Mouse (Mus musculus): ENCODE data around the gene Ttc19.

Ttc19 gene

GRCm38 (mm10) chr11:62280675-62281600, at the start of gene Ttc19, which contains the start of gene Zswim7:
Gene Ttc19, plus strand, starts transcription at chr11:62281473.
Gene Zswim7, minus strand, starts transcription at chr11:62281375.
- peak; percentile 89 for DNase-seq (ENCODE audit: low read depth, low spot score)

GRCm38 (mm10) chr11:62240631-62241261, 40.5 kb upstream of the Ttc19 start:
- DNase-seq (ENCODE audit: low read depth, low spot score): no peak

- no peak for DNase-seq (ENCODE audit: low read depth, low spot score)
Observed at GRCm38 (mm10) chr11:62243871-62244270, 37.4 kb upstream of the Ttc19 start.

- DNase-seq (ENCODE audit: low read depth, low spot score): no peak
Observed at GRCm38 (mm10) chr11:62244471-62244870, 36.8 kb upstream of the Ttc19 start.

GRCm38 (mm10) chr11:62247759-62248400, 33.4 kb upstream of the Ttc19 start:
- no peak for DNase-seq (ENCODE audit: low read depth, low spot score)

GRCm38 (mm10) chr11:62248401-62249244, 32.6 kb upstream of the Ttc19 start, which contains the start of gene Adora2b:
Gene Adora2b, plus strand, starts transcription at chr11:62248984.
- DNase-seq (ENCODE audit: low read depth, low spot score): peak; percentile 77

GRCm38 (mm10) chr11:62249266-62250037, 31.8 kb upstream of the Ttc19 start:
- no peak for DNase-seq (ENCODE audit: low read depth, low spot score)

GRCm38 (mm10) chr11:62251047-62251446, 30.2 kb upstream of the Ttc19 start:
- peak; percentile 26 for DNase-seq (ENCODE audit: low read depth, low spot score)

GRCm38 (mm10) chr11:62253380-62253779, 27.9 kb upstream of the Ttc19 start:
- no peak for DNase-seq (ENCODE audit: low read depth, low spot score)

GRCm38 (mm10) chr11:62259214-62259613, 22.1 kb upstream of the Ttc19 start:
- no peak for DNase-seq (ENCODE audit: low read depth, low spot score)

- DNase-seq (ENCODE audit: low read depth, low spot score): no peak
Observed at GRCm38 (mm10) chr11:62263599-62263998, 17.7 kb upstream of the Ttc19 start.

GRCm38 (mm10) chr11:62264018-62264417, 17.3 kb upstream of the Ttc19 start:
- no peak for DNase-seq (ENCODE audit: low read depth, low spot score)

GRCm38 (mm10) chr11:62265642-62266041, 15.6 kb upstream of the Ttc19 start:
- DNase-seq (ENCODE audit: low read depth, low spot score): no peak

GRCm38 (mm10) chr11:62266466-62267214, 14.6 kb upstream of the Ttc19 start:
- DNase-seq (ENCODE audit: low read depth, low spot score): no peak

GRCm38 (mm10) chr11:62268381-62268780, 12.9 kb upstream of the Ttc19 start:
- DNase-seq (ENCODE audit: low read depth, low spot score): no peak

GRCm38 (mm10) chr11:62269097-62269496, 12.2 kb upstream of the Ttc19 start:
- no peak for DNase-seq (ENCODE audit: low read depth, low spot score)

- DNase-seq (ENCODE audit: low read depth, low spot score): no peak
Observed at GRCm38 (mm10) chr11:62270851-62271250, 10.4 kb upstream of the Ttc19 start.

GRCm38 (mm10) chr11:62277086-62277485, 4.2 kb upstream of the Ttc19 start:
- DNase-seq (ENCODE audit: low read depth, low spot score): no peak

- DNase-seq (ENCODE audit: low read depth, low spot score): peak; percentile 49
Observed at GRCm38 (mm10) chr11:62278027-62278426, 3.2 kb upstream of the Ttc19 start.

GRCm38 (mm10) chr11:62281601-62281997, 326 bp downstream of the Ttc19 start:
- DNase-seq (ENCODE audit: low read depth, low spot score): peak; percentile 27
